Mouse (Mus musculus) embryo, embryonic 11.5 days (tissue): ENCODE measurements at regions not wholly inside any gene's neighbourhood (a gene's known extent, or its start where the extent isn't known, plus 50 kb on each side); places are given as distances from the start of the nearest gene placed in this dataset.

Source experiments
- DNase-seq: peaks from one replicate; pipeline ENCODE4 v3.0.0-alpha.2; 2012; ENCODE audit warnings: low read depth, low spot score

- DNase-seq = no peak
These were observed 417.9 kb upstream of the Rag2 start for GRCm38 (mm10) chr2:101206637-101207036.

DNA sequence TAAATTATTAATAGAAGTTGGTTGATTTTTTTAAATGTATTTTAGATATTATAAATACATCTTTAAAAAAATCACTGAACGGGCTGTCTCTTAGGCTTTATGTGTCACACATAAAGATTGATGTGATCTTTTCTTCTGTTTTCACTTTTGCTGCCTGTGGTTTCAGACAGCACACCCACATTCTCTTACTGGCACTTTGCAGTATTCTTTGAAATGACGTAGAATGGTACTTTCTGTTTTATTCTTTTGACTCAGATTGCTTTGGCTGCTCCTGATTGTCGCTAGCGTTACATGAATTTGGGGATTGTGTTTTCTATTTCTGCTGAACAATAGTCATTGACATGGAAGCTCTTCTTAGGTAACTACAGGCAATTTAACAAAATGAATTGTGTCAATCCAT lies 415.4 kb upstream of the Rag2 start:
- DNase-seq = no peak

GRCm38 (mm10) chr2:101220759-101221158 lies 403.8 kb upstream of the Rag2 start:
- peak; percentile 14 for DNase-seq

DNA sequence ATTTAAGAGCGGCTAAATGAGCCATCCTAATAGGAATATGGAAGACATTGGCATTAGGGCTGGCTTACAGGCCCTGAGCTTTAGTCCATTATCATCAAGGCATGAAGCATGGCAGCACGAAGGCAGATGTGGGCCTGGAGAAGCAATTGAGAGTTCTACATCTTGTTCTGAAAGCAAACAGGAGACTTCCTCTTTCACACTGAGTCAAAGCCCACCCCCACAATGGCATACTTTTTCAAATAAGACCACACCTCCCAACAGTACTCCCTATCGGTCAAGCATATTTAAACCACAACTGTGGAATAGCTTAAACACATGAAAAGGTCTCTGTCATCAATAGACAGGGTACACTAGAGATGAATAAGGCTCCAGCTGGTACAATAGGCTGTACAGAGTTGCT lies 381.5 kb upstream of the Rag2 start:
- DNase-seq = no peak

- no peak for DNase-seq
These were observed 377.4 kb upstream of the Rag2 start for GRCm38 (mm10) chr2:101247133-101247532.

GRCm38 (mm10) chr2:101252228-101252627 lies 372.3 kb upstream of the Rag2 start:
- DNase-seq = no peak

GRCm38 (mm10) chr2:101256464-101256863 lies 368.1 kb upstream of the Rag2 start:
- DNase-seq = no peak

- DNase-seq = no peak
These were observed 360.6 kb upstream of the Rag2 start for GRCm38 (mm10) chr2:101263934-101264333.

DNA sequence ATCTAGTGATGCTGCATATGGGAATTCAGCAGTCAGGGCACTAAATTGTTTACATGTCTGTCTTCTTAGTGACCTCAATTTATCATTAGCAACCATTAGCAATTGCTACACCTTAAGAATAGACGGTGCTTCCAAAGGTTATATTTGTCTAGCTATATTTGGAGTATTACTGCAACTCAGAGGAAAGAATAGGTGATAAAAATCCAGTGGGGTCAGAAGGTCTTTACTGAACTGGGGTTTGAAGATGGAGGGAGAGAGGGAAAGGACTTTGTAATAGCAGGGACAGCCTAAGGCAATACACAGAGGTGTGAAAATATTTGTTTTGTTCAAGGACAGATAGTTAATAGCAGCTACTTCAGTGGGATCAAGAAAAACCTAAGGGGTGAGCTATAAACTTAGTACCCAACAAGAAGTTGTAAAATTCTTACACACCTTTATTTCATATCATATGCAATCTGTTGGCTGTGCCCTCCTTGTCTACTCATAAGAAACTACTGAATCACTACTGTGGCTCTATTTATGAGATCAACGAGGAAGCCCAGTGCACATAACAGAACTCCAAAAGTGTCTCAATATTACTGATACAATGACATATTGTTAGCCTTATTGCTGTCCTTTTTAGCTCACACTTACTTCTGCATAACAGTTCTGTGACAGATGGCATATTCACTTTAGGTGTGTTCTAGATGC lies 357.7 kb upstream of the Rag2 start:
- DNase-seq = no peak

DNA sequence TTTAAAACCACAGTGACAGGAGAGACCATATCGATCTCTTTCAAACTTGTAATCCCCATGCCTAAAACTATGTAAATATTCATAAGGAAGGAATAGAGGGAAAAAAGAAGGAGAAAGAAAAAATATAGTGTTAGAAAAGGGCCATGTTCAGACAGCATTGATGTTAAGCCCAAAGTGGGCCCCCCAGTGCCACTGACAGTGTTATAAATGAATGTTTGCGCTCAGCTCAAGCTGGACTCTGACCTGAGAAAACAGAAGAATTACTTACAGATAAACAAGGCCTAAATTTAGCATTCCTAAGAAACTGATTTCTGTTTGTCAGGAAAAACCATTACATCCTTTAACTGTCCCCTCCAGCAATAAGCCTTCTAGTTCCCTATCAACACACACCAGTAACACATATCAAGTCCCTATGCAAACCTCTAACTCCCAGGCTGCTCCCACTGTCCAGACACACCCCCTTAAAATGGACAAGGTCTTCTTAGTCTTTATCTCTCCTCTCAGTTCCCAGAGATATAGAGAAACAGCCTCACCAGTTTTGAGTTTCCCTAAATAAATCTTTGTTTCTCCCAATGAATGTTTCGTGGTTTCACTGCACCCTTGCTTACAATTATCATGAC lies 350.4 kb upstream of the Rag2 start:
- DNase-seq = no peak

GRCm38 (mm10) chr2:101284886-101285285 lies 339.6 kb upstream of the Rag2 start:
- DNase-seq = no peak

- DNase-seq = no peak
These were observed 336.4 kb upstream of the Rag2 start for GRCm38 (mm10) chr2:101288119-101288518.

- peak; percentile 8 for DNase-seq
These were observed 335.4 kb upstream of the Rag2 start for GRCm38 (mm10) chr2:101289168-101289567.

DNA sequence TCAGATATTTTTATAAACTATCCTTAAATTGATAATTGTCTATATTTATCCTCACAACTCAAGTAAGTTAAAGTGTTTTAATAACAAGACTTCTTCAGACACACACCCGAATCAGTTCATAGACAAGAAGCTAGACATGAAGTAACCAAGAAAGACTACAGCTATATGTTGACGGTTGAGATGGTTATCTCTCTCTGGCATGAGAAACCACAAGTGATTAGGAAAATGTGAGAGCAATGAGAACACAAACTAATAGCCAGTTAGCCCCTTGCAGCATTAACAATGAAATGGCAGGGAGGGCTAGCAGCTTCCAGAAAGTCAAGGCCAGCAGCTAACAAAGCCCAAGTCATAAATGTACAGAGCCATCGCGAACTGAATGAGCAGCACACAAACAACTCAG lies 333.8 kb upstream of the Rag2 start:
- no peak for DNase-seq

DNA sequence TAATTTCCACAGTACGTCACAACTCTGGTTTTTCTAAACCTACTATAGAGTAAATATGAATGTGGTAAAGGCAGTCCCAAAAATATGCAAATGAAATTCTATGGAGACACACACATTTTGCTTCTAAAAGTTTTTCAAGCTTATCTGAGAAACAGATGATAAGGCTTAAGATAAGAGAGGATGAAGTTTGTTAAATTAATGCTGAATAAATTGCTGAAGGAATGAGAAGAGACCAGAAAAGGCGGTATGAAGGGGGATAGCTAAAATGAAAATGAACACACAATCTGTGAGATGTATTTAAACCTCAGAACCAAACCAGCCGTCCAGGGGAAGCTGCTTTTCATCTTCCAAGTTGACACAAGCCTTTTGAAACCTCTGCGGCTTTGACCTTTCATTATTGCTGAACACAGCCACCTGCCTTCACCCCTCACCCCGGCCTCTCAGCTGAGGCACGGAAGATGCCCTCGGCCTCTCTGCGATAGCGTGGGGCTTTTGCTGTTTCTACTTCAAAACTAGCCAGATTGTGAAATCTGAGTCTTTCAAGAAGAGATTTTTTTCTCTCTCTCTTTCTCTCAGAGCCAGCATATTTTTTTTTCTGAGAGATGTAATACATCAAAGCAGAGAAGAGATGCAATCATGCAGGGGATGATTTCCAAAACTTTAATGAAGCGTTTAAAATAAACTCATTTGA lies 328.7 kb upstream of the Rag2 start:
- DNase-seq = no peak

DNA sequence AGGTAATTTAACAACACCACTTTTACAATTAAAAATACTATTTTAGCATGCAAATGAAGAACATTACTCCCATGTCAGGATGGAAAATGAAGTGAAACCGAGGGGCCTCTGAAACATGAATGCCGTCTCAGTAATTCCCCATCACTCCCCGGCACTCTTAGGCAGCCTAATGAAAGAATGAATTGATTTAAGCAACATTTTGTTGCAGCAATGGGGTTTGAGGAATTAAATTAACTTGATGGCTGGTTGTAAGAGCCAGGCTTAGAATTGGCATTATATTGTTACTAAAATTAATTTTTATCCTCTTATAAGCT lies 328.2 kb upstream of the Rag2 start:
- no peak for DNase-seq

DNA sequence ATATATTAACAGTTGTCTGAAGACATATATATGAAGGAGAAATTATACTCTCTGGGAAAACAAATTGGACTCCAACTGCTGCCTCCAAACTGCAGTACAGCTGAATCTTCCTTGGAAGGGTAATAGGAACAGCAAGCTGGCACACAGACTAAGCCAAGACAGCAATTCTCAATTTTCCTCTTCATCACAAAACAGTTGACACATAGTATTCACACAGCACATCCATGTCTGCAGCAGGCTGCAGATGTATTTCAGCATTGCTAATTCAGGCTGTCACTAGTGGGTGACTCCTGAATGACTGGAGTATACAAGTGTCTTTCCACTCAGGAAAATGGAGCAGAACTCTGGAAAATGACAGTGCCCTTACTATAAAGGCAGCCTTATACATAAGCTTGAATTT lies 327.7 kb upstream of the Rag2 start:
- no peak for DNase-seq

GRCm38 (mm10) chr2:101299126-101299525 lies 325.4 kb upstream of the Rag2 start:
- DNase-seq = no peak

- DNase-seq = no peak
These were observed 324.4 kb upstream of the Rag2 start for GRCm38 (mm10) chr2:101300106-101300505.

GRCm38 (mm10) chr2:101321286-101321914 lies 303.1 kb upstream of the Rag2 start:
- no peak for DNase-seq

DNA sequence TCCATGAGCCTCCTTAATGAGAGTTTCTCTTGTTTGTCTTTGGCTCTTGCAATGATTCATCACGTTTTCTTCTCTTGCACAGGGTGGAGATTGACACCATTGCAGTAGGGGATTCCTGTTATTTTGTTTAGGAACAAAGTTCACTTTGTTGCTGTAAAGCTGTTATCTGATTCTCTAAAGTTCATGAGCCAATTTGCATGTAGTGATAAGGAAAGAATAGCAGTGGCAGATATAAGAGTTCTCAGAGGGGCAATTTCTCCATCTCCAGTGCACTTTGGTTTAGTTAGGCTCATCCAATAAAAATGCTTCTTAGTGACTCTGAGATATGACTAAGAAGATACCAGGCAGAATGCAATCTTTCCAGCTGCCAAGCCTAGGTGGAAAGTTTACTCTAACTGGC lies 267.8 kb upstream of the Rag2 start:
- no peak for DNase-seq

DNA sequence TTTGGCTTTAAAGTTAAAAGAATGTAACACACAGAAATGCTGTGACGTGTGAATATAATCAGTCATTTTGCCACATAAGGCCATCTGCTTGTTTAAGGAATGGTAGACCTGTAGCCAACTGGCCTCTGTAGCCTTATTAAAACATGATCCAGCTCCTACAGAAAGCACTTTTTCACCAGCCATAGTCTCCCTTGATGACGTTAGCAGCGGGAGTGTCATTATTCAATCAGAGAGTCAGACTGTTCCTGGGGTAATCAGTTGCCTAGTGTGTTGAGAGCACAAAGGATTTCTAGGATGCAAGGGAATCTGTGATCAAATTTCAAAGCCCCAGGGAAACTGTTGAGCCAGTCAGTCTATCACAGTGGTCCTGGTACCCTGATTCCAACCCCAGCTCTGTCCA lies 260.3 kb upstream of the Rag2 start:
- DNase-seq = no peak

DNA sequence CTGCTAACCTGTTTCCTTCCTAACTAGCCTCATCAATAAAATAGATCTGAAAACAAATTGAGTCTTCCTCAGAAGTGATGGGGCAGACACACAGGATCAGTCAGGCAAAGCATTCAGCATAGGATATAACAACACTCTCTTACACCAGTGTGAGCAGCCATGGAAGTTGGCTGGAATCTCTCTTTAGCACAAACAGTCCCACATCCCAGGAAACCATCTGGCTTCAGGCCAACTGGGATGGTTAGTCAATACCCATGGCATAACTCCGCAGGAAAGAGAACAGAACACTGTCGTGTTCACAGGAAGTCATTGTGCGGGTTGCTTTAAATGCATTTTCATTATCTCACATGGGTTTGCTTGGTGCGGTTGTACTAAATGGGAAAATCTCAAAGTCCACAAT lies 256.2 kb upstream of the Rag2 start:
- no peak for DNase-seq
